Mouse (Mus musculus): Measurements from ENCODE around the gene Ccdc80. TPM values are rescaled to one million over a fixed set of nuclear protein-coding genes. Genes with fewer than 3 reads are reported as not detected.
A peak's percentile ranks its signal among the peaks of the same experiment; 100 is the strongest.

Ccdc80 gene
- polyA plus RNA-seq, 1 experiment from 2014 or later, result 18.6 TPM

GRCm38 (mm10) chr16:45079322-45079721 is 13.9 kb upstream of the Ccdc80 start:
- DNase-seq (ENCODE audit: low spot score) (no peak), ATAC-seq (replicated peaks; ENCODE audit: low FRiP score) (no peak)
- no peak overlapping the region for H3K9ac ChIP-seq (ENCODE audit: low read length)
- H3K4me2 ChIP-seq (ENCODE audit: low read depth, low read length, severe bottlenecking), result no peak overlapping the region
- no peak overlapping the region for H3K4me3 ChIP-seq (ENCODE audit: low read depth, low read length)
- 59% methylated on average over 2 of the region's 2 CpGs for WGBS
- no peaks in the 10 kb centered on the region for H3K9me3 ChIP-seq (ENCODE audit: control insufficient read depth, low read length)
- H3K27ac ChIP-seq (ENCODE audit: low read depth, low read length), result no peak overlapping the region
- no peaks in the 10 kb centered on the region for H3K27me3 ChIP-seq (ENCODE audit: control insufficient read depth, insufficient read depth, low read length)
- no peaks in the 10 kb centered on the region for H3K36me3 ChIP-seq (ENCODE audit: control insufficient read depth, insufficient read depth, low read length)
- no peaks in the 10 kb centered on the region for H3K4me1 ChIP-seq (replicated peaks; ENCODE audit: control insufficient read depth, insufficient read depth, low read length)

DNA sequence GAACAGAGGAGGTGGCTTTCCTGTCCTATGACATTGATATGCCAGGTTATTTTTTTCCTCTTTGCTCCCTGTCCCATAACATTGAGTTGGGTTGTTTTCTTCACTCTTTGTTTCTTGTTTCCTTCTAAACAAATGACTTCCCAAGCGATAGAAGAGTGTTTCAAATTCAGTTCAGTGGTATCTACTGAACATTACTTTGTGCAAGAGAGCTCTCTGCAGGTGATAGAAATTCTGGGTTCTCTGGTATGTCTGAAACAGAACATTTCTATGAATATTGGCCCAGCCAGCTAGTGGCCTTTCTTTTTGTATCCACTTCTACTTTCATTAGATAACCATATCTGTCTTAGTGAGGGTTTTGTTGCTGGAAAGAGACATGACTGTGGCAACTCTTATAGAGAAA is 4.4 kb upstream of the Ccdc80 start:
- no peak for ATAC-seq (replicated peaks; ENCODE audit: low FRiP score)
- Histone ChIP-seq H3K4me1 (replicated peaks; ENCODE audit: control insufficient read depth, insufficient read depth, low read length) (0 out of 2 replicates have a peak, but pooled peaks cover 4% of the 10 kb centered on the region), H3K4me2 (ENCODE audit: low read depth, low read length, severe bottlenecking) (no peak overlapping the region), H3K9ac (ENCODE audit: low read length) (no peak overlapping the region), H3K36me3 (ENCODE audit: control insufficient read depth, insufficient read depth, low read length) (no peaks in the 10 kb centered on the region), H3K27me3 (ENCODE audit: control insufficient read depth, insufficient read depth, low read length) (no peaks in the 10 kb centered on the region), H3K9me3 (ENCODE audit: control insufficient read depth, low read length) (no peaks in the 10 kb centered on the region), H3K4me3 (ENCODE audit: low read depth, low read length) (no peak overlapping the region), H3K27ac (ENCODE audit: low read depth, low read length) (no peak overlapping the region)
- 79% methylated on average over 1 of the region's 1 CpGs for WGBS
- DNase-seq (ENCODE audit: low spot score), result no peak

DNA sequence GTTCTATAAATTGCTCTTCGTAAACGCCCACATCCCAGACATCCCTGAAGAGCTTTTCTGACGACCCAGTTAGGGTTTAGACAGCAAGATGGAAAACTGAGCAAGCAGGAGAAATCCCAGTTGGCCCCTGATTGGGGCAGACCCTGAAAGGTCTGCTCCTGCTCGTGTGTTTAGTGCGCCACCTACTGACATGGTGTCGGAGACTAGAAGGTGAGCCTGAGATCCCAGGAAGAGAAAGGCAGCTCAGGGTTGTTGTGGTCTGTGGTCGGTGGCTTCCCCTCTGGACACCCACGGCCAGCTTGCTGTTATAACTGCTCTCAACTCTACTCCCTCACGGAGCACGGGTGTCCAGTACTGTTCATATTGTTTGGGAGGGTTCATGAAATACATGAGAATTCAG is 3.2 kb upstream of the Ccdc80 start:
- no peaks in the 10 kb centered on the region for H3K36me3 ChIP-seq (ENCODE audit: control insufficient read depth, insufficient read depth, low read length)

GRCm38 (mm10) chr16:45094136-45094756 is 1.0 kb downstream of the Ccdc80 start:
- H3K4me2 ChIP-seq (ENCODE audit: low read depth, low read length, severe bottlenecking), result peak overlapping the region; percentile 44
- DNase-seq (ENCODE audit: low spot score) (peak; percentile 53), ATAC-seq (replicated peaks; ENCODE audit: low FRiP score) (peak; percentile 59; the same call in 1 of the 2 replicates)
- H3K9me3 ChIP-seq (ENCODE audit: control insufficient read depth, low read length), result no peaks in the 10 kb centered on the region
- H3K27ac ChIP-seq (ENCODE audit: low read depth, low read length), result no peak overlapping the region
- 11% methylated on average over 9 of the region's 9 CpGs for WGBS
- H3K9ac ChIP-seq (ENCODE audit: low read length), result peak overlapping the region; percentile 56
- H3K36me3 ChIP-seq (ENCODE audit: control insufficient read depth, insufficient read depth, low read length), result no peaks in the 10 kb centered on the region
- peaks cover 5% of the 10 kb centered on the region; the same call in 1 of the 2 replicates for H3K4me1 ChIP-seq (replicated peaks; ENCODE audit: control insufficient read depth, insufficient read depth, low read length)
- no peaks in the 10 kb centered on the region for H3K27me3 ChIP-seq (ENCODE audit: control insufficient read depth, insufficient read depth, low read length)
- H3K4me3 ChIP-seq (ENCODE audit: low read depth, low read length), result peak overlapping the region; percentile 24

More for the DNA sequence above, 3.2 kb upstream of the Ccdc80 start:
- no peak overlapping the region for H3K9ac ChIP-seq (ENCODE audit: low read length)
- no peak overlapping the region for H3K4me3 ChIP-seq (ENCODE audit: low read depth, low read length)
- H3K27ac ChIP-seq (ENCODE audit: low read depth, low read length), result no peak overlapping the region
- WGBS, result 15% methylated on average over 10 of the region's 10 CpGs
- DNase-seq (ENCODE audit: low spot score), result peak; percentile 83
- H3K9me3 ChIP-seq (ENCODE audit: control insufficient read depth, low read length), result no peaks in the 10 kb centered on the region
- ATAC-seq (replicated peaks; ENCODE audit: low FRiP score), result peak; percentile 82
- H3K27me3 ChIP-seq (ENCODE audit: control insufficient read depth, insufficient read depth, low read length), result no peaks in the 10 kb centered on the region
- no peak overlapping the region for H3K4me2 ChIP-seq (ENCODE audit: low read depth, low read length, severe bottlenecking)
- H3K4me1 ChIP-seq (replicated peaks; ENCODE audit: control insufficient read depth, insufficient read depth, low read length), result peaks cover 5% of the 10 kb centered on the region; the same call in 1 of the 2 replicates

GRCm38 (mm10) chr16:45095030-45095429 is 1.8 kb downstream of the Ccdc80 start:
- no peak for DNase-seq (ENCODE audit: low spot score)
- peak; percentile 28; the same call in 1 of the 2 replicates for ATAC-seq (replicated peaks; ENCODE audit: low FRiP score)
- Histone ChIP-seq H3K27me3 (ENCODE audit: control insufficient read depth, insufficient read depth, low read length) (no peaks in the 10 kb centered on the region), H3K4me3 (ENCODE audit: low read depth, low read length) (no peak overlapping the region), H3K27ac (ENCODE audit: low read depth, low read length) (no peak overlapping the region), H3K36me3 (ENCODE audit: control insufficient read depth, insufficient read depth, low read length) (no peaks in the 10 kb centered on the region), H3K9ac (ENCODE audit: low read length) (no peak overlapping the region), H3K4me2 (ENCODE audit: low read depth, low read length, severe bottlenecking) (no peak overlapping the region), H3K4me1 (replicated peaks; ENCODE audit: control insufficient read depth, insufficient read depth, low read length) (peaks cover 5% of the 10 kb centered on the region; the same call in 1 of the 2 replicates), H3K9me3 (ENCODE audit: control insufficient read depth, low read length) (no peaks in the 10 kb centered on the region)
- WGBS, result 92% methylated on average over 13 of the region's 13 CpGs

DNA sequence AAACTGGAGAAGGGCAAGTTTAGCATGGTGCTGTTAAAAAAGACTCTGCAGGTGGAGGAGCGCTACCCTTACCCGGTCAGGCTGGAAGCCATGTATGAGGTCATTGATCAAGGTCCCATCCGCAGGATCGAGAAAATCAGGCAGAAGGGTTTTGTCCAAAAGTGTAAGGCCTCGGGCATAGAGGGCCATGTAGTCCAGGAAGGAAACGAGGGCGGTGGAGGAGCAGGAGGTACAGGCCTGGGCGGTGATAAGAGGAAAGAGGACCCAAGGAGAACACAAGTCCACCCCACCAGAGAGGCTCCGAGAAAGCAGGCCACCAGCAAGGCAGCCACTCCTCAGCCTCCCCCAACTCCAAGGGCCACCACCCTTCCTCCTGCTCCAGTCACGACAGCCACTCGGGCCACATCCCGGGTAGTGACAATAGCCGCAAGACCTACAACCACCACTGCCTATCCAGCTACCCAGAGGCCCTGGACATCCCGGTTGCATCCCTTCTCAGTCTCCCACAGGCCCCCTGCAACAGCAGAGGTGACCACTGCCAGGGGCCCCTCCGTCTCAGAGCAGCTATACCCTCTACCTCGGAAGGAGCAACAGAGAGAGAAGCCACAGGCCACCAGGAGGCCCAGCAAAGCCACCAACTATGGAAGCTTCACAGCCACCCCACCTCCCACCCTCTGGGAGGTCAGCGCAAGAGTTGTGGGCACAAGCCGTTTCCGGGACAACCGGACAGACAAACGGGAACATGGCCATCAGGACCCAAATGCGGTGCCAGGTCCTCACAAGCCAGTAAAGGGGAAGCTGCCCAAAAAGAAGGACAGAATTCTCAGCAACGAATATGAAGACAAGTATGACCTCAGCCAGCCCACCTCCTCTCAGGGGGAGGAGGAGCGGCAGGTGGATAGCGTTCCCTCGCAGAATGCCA is 2.6 kb downstream of the Ccdc80 start:
- DNase-seq (ENCODE audit: low spot score), result no peak
- no peak overlapping the region for H3K27ac ChIP-seq (ENCODE audit: low read depth, low read length)
- no peak overlapping the region for H3K9ac ChIP-seq (ENCODE audit: low read length)
- no peak overlapping the region for H3K4me3 ChIP-seq (ENCODE audit: low read depth, low read length)
- H3K9me3 ChIP-seq (ENCODE audit: control insufficient read depth, low read length), result no peaks in the 10 kb centered on the region
- 93% methylated on average over 26 of the region's 26 CpGs for WGBS
- H3K4me2 ChIP-seq (ENCODE audit: low read depth, low read length, severe bottlenecking), result no peak overlapping the region
- no peaks in the 10 kb centered on the region for H3K36me3 ChIP-seq (ENCODE audit: control insufficient read depth, insufficient read depth, low read length)
- ATAC-seq (replicated peaks; ENCODE audit: low FRiP score), result no peak
- H3K27me3 ChIP-seq (ENCODE audit: control insufficient read depth, insufficient read depth, low read length), result no peaks in the 10 kb centered on the region
- H3K4me1 ChIP-seq (replicated peaks; ENCODE audit: control insufficient read depth, insufficient read depth, low read length), result peaks cover 5% of the 10 kb centered on the region; the same call in 1 of the 2 replicates

GRCm38 (mm10) chr16:45097467-45097866 is 4.3 kb downstream of the Ccdc80 start:
- Histone ChIP-seq H3K36me3 (ENCODE audit: control insufficient read depth, insufficient read depth, low read length) (no peaks in the 10 kb centered on the region), H3K27me3 (ENCODE audit: control insufficient read depth, insufficient read depth, low read length) (no peaks in the 10 kb centered on the region), H3K4me3 (ENCODE audit: low read depth, low read length) (no peak overlapping the region), H3K9ac (ENCODE audit: low read length) (no peak overlapping the region), H3K27ac (ENCODE audit: low read depth, low read length) (no peak overlapping the region), H3K9me3 (ENCODE audit: control insufficient read depth, low read length) (no peaks in the 10 kb centered on the region), H3K4me2 (ENCODE audit: low read depth, low read length, severe bottlenecking) (no peak overlapping the region), H3K4me1 (replicated peaks; ENCODE audit: control insufficient read depth, insufficient read depth, low read length) (peaks cover 5% of the 10 kb centered on the region; the same call in 1 of the 2 replicates)
- 95% methylated on average over 2 of the region's 2 CpGs for WGBS
- DNase-seq (ENCODE audit: low spot score) (no peak), ATAC-seq (replicated peaks; ENCODE audit: low FRiP score) (no peak)

- Histone ChIP-seq H3K9ac (ENCODE audit: low read length) (no peak overlapping the region), H3K4me3 (ENCODE audit: low read depth, low read length) (no peak overlapping the region), H3K9me3 (ENCODE audit: control insufficient read depth, low read length) (no peaks in the 10 kb centered on the region), H3K27me3 (ENCODE audit: control insufficient read depth, insufficient read depth, low read length) (no peaks in the 10 kb centered on the region), H3K36me3 (ENCODE audit: control insufficient read depth, insufficient read depth, low read length) (no peaks in the 10 kb centered on the region), H3K4me2 (ENCODE audit: low read depth, low read length, severe bottlenecking) (no peak overlapping the region), H3K4me1 (replicated peaks; ENCODE audit: control insufficient read depth, insufficient read depth, low read length) (peaks cover 5% of the 10 kb centered on the region; the same call in 1 of the 2 replicates), H3K27ac (ENCODE audit: low read depth, low read length) (no peak overlapping the region)
- no peak for DNase-seq (ENCODE audit: low spot score)
- ATAC-seq (replicated peaks; ENCODE audit: low FRiP score), result no peak
- 69% methylated on average over 10 of the region's 10 CpGs for WGBS
Observed at GRCm38 (mm10) chr16:45098186-45098885, 5.1 kb downstream of the Ccdc80 start.

Data from forebrain, embryonic 11.5 days (tissue).